Mouse (Mus musculus) megakaryocyte-erythroid progenitor cell, adult 5-6 weeks (primary cell): ENCODE measurements around the gene Calm1. TPM values are rescaled to one million over a fixed set of nuclear protein-coding genes. Genes with fewer than 3 reads are reported as not detected.
"Not testable (repeated sequence)": the region's sequence is repeated elsewhere in the genome, so short reads cannot be mapped to it uniquely, and the experiment has no call there.

Source experiments
- ATAC-seq: replicated peaks from 2 replicates; pipeline ENCODE4 v1.8.0; 2016; ENCODE audit warnings: mild to moderate bottlenecking, inconsistent platforms; ENCODE audit not compliant: severe bottlenecking, poor library complexity, low FRiP score, low TSS enrichment
- total RNA-seq, 2 experiments: library from RNA; stranded (forward) in 1 of 2; stranded (reverse) in 1 of 2; fragments of 200-1000, 215-1000 nt in 1 of 2; fragments of >200 nt in 1 of 2; fragmentation: Nextera tagmentation in 1 of 2; gene quantifications; 2 replicates each; pipeline ENCODE4 v1.2.3; 2014 to 2017

Gene Calm1
- total RNA-seq, 2 experiments from 2014 or later, result 102 to 519 TPM

DNA sequence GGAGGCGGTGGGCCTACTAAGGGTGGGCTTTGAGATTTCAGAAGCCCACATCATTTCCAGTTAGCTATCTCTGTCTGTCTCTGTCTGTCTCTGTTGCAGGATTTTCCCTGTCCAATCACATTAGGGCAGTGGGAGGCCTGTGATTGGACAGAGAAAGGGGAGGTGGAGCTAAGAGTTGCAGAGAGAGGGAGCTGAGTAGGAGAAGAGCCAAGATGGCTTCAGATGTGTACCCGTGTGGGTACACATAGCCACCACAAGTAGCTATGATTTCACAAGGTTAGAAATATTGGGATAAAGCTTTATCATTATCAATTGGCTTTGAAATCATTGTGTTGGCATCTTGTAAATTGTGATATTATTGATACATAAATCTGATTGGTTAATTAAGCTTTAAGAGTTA, 17.9 kb downstream of the Calm1 start:
- ATAC-seq, result not testable (repeated sequence)

DNA sequence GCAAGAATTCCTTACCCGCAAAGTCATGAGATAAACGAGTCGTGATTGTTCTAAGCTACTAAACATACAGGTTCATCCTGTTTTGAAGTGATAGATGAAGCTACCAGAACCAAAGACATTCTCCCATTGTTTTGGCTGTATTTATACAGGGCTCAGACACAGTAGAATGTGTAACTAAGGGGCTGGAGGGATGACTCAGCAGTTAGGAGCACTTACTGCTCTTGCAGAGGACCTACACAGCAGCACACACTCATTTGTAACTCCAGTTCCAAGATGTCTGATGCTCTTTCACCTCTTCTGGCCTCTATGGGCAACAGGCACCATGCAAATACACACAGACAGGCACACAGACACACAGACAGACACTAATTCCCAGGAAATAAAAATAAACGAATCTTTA, 20.8 kb downstream of the Calm1 start:
- peak; percentile 37; the same call in 1 of the 2 replicates for ATAC-seq

DNA sequence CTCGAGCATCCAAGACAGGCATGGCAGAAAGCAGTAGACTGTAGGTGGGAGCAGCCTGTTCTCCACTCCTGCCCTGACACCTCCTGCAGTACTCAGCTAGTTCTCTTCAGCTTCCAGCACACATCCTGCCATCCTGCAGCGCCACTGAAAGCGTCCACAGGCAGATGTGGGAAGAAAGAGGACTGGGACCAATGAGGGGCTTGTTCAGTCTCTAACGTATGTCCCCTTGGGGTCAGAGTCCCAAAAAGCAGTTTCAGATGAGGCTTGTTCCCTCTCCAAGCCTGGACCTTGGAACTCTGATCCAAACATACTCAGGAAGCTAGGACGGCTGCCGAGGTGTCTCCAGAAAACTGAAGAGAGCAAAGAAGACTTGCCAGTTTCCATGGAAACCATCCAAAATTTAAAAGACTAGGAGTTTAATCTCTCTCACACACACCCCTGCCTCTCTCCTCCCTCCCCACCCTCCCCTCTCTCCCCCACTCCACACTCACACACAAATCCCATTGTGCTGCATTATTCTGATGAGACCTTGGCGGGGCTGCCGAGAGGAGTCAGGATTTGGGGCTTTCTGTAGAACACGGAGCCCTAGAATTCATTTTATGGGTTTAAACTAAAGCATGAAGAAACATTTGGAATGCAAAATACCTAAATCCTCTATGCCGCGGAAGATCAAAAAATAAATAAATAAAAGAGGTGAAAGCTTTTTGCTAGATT, 22.5 kb downstream of the Calm1 start:
- ATAC-seq, result no peak

DNA sequence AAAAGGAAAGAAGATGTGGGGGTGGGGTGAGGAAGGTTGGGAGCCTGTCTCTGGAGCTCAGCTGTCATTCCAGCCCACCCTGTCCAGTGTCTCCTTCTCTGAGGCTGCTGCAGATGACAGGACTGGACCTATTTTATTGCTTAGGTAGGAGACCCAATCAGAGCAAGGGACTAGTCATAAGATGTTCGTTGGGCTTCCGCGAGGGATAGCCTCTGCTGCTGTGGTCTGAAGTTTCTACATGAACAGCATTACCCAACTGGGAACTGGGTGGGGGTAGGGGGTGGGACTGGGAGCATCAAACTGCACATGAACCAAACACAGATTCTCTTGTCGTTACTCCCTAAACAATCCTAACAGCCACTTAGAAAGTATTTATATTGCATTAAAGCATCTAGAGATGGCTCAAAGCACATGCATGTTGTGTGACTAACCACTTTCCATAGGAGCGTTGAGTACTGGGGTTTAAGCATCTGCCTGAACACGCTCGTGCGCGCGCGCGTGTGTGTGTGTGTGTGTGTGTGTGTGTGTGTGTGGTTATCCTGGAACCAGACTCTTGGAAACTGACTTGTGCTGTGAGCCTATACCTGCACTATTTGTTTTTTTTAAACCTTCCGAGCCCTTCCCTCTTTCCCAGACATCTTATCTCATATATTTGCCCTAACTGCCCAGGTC, 23.2 kb downstream of the Calm1 start:
- no peak for ATAC-seq

DNA sequence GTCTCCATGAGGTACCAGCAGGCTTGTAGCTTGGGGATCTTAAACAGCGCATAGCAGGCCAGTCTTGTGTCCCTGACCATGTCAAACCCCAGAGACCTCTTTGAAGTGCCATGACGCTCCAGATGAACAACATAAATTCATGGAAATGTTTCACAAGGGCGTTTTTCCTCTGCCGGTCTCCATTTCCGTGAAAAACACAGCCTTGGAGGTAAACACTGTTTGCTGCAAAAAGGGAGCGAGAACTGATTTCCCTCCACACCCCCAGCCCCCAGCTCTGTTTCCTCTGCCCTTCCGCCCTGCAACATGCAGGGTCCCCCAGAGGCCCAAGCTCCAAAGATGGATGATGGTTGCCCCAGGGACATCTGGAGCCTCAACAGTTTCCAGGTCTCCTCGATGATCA, 24.3 kb downstream of the Calm1 start:
- ATAC-seq, result no peak

DNA sequence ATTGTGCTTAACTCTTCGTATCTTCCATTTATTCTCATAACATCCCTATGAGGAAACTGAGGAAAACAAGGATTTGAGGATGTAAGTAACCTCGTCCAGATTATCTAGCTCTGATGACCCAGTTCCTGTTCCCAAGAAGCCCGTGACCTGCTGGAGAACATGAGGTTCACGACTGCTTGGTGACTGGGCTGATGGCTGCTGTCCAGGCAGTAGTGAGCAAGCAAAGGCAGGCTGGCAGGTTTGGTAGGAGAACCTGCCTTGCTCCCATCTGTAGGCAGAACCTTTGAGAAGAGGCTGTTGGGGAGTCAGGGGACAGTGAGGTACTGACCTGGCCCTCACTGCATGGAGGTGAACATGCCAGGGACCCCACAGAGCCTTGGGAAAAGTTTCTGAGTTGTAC, 26.0 kb downstream of the Calm1 start:
- no peak for ATAC-seq

DNA sequence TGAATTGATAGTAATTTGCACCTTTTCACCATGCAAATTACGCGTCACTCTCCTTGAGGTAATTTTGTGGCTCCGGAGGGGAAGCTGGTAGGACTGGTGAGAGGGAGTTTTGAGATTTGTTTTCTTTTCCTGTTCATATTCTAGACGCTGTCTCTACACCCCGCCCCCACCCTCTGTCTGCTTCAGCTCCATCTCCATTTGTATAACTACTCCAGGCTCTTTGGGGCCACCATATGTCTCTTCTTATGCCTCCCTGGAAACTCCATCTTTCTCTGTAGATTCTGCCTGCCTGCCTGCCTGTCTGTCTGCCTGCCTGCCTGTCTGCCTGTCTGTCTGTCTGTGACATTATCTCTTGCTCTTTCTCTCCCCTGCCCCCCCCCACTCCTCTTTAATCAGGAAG, 26.8 kb downstream of the Calm1 start:
- ATAC-seq, result no peak

DNA sequence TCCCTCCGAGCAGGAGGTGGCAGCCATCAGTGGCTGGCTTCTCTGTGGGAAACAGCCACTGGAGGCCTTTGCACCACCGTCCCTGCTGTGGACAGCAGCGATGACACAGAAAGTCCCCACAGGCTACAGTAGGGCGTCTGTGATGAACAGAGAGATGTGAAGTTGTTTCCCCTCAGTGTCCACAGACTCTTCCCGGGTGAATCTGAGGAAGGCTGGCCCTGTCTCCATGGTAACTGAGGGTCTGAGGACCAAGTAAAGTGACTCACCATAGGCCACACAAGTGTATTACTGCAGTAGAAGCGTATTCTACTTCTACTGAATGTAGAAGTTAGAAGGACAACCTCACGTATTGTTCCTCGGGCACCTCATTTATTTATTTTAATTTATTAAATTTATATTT, 27.4 kb downstream of the Calm1 start:
- no peak for ATAC-seq

DNA sequence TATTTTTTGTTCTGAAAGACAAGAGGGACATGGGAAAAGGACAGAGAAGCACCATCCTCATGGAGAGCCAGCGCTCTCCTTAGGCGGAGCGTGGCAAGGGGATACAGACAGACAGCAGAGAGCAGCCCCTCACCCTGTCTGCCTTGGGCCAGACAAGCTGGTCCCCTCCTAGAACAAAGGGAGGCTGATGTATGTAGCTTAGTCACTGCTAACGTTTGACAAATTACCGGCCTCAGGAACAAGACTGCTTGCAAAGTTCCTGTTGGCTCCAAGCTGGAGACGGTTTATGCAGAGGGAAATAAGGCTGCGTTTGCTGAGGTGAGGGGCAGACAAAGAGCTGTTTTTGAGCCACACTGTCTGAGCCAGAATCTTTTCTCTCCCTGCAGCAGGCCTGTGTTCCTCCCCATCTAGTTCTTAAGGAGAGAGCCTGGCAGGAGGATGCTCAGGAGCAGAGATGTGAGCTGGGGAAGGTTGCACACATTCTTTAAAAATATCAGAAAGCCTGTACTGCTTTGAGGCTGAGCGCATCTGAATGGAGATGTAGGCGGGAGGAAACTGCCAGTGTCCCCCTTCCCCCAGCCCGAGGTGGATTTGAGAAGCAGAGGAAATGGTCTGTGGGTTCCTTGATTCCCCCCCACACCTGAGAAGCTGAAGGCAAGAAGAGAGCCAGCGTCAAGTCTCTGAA, 28.9 kb downstream of the Calm1 start:
- no peak for ATAC-seq

DNA sequence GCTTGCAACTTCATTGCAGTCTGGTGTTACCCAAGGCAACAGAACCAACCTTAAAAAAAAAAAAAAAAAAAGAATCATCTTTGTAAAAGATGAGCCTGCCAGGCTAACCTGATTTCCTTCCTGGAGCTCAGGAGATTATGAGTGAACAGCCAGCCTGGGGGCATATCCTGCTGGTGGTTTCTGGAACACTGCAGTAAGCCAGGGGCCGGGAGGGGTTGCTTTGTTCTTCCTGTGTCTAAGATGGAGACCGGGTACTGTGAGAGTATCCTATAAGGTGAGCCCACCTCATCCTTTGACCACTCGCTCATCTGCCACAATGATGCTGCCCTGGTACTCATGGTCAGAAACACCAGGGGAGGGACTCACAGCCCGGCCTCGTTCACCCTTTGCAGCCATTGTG, 35.0 kb downstream of the Calm1 start:
- ATAC-seq, result no peak

DNA sequence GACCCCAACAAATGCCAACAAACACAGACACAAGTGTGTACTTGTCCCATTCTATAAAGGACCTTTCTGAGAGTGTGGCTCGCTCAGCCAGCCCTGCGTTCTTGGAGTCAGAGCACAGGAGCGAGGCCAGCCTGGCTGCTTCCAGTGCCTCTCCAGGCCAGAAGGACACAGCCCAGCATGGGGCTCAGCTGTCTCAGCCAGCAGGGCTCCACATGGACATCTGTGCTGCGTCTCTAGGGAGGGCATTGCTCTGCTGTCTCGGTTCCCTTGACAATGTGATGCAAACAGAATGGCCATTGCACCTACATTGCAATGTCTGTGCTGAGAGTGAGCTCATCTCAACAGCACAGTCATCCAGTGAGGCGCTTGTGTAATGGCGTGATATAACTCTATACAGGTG, 35.7 kb downstream of the Calm1 start:
- ATAC-seq, result no peak

DNA sequence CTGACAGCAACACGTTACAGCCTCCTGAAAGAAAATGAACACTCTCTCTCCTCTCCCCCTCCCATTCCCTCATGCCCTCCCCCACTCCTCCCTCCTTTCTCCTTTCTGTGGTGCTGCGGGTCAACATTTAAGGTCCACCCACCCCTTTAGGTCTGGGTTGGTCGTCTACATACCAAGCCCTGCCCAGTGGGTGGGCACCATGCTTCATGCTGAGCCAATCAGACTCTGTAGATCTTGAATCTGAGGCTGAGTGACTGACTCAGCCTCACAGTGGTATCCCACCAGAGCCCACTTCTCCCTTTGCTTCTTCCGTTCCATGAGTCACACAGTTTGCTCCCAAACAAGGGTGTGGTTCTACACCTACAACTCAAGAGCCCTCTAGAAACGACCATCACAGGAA, 36.2 kb downstream of the Calm1 start:
- no peak for ATAC-seq

DNA sequence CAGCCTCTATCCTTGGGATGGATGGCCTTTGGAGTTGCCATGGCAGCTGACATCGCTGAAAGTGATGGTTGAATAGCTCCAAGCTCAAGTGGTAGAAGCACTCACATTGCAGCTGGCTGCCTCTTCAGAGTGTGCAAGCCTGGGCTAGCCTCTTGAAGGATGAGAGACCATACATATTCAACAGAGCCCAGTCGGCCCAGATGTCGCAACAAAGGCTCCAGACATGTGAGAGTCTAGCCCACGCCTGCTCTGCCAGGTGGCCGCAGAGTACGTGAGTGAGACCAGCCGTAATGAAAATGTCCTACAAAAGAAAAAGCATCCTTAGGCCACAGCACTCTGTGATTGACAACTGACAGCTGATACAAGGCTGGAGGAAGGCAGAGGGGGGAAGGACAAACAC, 40.2 kb downstream of the Calm1 start:
- no peak for ATAC-seq

DNA sequence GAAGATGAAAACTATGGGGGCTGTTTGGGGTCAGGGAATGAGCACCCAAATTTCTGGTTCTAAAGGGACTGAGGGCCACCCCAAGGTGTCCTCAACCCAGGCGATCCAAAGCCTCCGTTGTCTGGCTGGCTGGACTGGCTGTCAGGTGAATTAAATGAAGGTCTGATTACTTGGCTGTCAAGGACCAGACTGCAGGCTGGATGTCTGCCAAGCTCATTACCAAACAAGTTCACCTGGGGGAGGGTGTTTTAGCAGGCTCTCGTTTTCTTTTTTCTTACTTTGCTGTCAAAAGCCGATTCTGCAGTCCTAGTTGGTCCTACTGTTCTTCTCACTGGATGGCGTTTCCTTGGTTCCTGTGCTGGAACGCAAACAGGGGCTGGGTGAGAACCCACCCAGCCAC, 40.6 kb downstream of the Calm1 start:
- no peak for ATAC-seq

DNA sequence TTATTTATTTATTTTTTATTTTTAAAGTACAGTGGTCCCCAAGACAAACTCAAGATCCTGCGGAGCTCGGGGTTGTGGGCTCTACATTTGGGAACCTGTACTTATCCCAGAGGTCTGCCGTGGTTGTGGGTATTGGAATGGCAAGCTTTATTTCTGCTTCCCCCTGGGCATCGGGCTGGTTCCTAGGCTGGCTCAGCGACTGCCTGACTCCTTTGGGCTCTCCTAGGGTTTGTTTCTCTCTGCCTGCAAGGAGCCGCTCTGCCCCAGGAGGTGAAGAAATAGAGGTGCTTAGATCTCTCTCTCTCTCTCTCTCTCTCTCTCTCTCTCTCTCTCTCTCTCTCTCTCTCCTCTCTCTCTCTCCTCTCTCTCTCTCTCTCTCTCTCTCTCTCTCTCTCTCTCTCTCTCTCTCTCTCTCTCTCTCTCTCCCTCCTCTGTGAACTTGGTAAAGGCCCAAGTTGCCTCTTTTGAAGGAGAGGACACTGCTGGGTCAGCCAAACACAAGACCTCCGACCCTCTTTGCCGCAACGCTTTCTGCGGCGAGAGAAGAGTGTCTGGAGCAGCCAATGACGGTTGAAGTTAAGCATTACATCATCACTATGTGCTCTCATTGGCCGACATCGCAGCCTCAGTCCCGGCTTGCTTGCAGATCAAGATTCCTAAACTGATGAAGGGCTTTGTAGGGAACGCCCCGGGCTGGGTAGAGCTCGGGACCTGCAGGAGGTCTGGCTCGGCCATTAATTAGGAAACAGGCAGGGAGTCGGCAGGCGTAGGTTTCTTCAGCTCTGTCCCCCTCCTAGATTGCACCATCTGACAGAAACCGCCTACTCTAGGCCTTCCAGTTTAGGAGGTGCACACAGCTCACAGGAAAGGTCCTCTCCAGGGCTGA, 42.9 kb downstream of the Calm1 start:
- ATAC-seq, result peak; percentile 62

DNA sequence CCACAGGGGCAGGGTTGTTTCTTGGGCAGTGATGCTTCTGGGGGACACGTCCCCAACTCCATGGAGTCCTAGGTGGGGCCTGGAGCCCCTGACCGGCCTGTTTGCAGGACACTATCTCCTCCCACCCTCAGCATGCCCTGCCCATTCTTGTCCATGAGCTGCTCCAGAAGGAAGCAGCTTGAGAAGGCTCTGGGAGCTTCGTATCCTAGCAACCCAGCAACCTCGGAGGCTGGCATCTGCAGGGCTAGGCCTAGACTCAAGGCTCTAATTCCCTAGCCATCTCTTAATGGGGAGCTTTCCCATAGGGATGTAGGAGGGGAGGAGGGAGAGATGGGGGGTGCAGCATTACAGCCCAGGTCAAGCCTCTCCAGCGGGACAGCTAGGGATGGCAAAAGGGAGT, 45.3 kb downstream of the Calm1 start:
- ATAC-seq, result no peak

DNA sequence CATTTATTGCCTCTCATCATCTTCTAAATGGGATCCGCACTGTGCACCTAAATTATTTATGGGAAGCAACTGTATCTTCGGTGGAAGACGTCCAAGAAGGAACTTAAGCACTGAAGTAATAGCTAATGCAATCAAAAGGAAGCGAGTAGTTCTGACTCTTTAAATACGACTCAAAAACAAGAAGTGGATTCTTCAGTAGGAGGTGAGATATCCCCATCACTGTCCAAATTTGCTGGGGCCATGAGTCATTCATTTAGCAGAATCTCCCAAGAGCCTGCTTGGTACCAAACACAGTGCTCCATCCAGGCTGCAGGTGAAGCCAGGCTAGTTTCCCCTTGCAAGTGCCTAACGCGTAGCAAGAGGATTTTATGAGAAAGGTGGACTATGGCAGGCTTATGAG, 49.9 kb downstream of the Calm1 start:
- no peak for ATAC-seq

DNA sequence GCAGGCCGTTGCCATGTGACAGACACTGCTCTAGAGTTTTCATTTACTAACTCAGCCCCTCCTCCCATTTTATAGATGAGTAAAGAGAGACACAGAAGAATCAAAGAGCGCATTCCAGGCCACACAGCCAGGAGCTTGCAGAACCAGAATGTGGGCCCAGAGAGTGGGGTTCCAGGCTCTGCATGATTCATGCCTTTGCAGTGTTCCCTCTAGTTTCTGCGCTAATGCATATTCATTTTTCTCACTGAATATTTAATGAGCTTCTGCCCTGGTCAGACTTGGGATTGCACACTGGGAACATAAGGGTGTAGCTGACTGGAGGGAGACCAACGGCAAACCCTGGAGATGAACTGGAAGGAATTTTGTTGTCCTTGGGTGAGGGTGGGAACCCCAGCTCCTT, 55.2 kb downstream of the Calm1 start:
- ATAC-seq, result no peak

DNA sequence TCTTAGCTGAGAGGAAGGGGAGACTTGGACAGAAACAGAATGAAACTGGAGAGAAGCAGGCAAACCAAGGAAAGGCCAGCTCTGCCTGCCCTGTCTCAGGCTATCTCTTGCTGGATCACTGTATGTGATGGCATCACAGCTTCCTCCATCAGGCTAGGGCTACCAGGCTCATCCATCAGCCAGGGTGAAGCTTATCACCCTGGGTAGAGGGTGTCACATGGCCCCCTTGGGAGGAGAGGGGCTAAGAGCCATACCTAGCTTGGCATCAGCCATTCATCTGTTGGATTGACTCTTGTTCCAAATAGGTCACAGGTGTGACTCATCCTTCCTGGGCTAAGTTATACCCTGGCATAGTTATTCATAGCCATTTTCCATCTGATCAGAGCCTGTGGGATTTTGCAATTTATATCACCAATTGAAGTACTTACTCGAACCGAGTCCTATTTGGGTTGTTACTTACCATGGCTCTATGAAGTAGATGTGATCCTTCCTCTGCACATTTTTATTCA, 56.3 kb downstream of the Calm1 start:
- no peak for ATAC-seq

DNA sequence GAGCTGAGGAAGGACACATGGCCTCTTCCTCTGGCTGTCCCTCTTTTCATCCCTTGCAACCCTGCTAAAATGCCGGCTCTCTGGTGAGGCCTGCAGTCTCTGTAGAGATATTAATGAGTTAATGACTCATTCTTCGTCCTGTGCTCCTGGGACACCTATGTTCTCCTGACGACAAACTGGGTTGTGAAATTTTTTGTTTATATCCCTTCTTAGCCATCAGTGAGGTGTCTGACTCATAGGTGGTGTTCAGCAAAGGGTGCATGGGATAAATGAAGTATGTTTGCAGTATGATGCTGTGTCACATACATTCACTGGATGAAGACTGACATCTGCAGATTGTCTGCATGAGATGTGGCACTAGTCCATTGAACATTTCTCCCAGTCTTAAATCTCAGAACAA, 58.5 kb downstream of the Calm1 start:
- no peak for ATAC-seq
